Mouse (Mus musculus): Measurements from ENCODE around the gene Fdx1.

Fdx1 gene

GRCm38 (mm10) chr9:51908255-51908654, 55.1 kb downstream of the Fdx1 start:
- DNase-seq (ENCODE audit: extremely low spot score, low spot score) = no peak

- no peak for DNase-seq (ENCODE audit: extremely low spot score, low spot score)
These were observed 56.4 kb downstream of the Fdx1 start for GRCm38 (mm10) chr9:51906938-51907337.
